Mouse (Mus musculus): ENCODE data around the gene Slc41a1. TPM values are rescaled to one million over a fixed set of nuclear protein-coding genes. Genes with fewer than 3 reads are reported as not detected.

Gene Slc41a1
- polyA plus RNA-seq, 2 experiments = 0.83 to 1.3 TPM

- no peaks in the 10 kb centered on the region for H3K36me3 ChIP-seq (replicated peaks; ENCODE audit: control insufficient read depth, insufficient read depth, low read depth)
- no peaks in the 10 kb centered on the region for H3K9me3 ChIP-seq (ENCODE audit: control insufficient read depth, low read length)
- H3K9ac ChIP-seq (replicated peaks) = no peak overlapping the region
- 63% methylated on average over 5 of the region's 5 CpGs for WGBS (ENCODE audit: insufficient replicate concordance)
- H3K4me3 ChIP-seq (ENCODE audit: insufficient read depth in 1 of 2, low read depth in 2 of 2, low read length in 2 of 2) = no peak overlapping the region
- no peak overlapping the region for H3K4me2 ChIP-seq (ENCODE audit: low read depth)
- H3K27me3 ChIP-seq (ENCODE audit: control insufficient read depth, insufficient read depth, low read length) = no peaks in the 10 kb centered on the region
- H3K4me1 ChIP-seq (replicated peaks; ENCODE audit: control insufficient read depth in 2 of 2, insufficient read depth in 2 of 2, low read length in 1 of 2) = peaks cover 0 to 5% of the 10 kb centered on the region in 2 experiments; a peak in 3 of 4 replicates
- DNase-seq (ENCODE audit: low read depth in 3 of 3, low spot score in 3 of 3) (no peak), ATAC-seq (ENCODE audit: insufficient read depth) (no peak)
- H3K27ac ChIP-seq = no peak overlapping the region
- TF ChIP-seq CTCF (IDR thresholded peaks at IDR 0.05; ENCODE audit: low read depth) (no peak), EP300 (IDR thresholded peaks at IDR 0.05; ENCODE audit: low read depth) (no peak)
Observed at GRCm38 (mm10) chr1:131865596-131865995, 38.3 kb downstream of the Slc41a1 start.

DNA sequence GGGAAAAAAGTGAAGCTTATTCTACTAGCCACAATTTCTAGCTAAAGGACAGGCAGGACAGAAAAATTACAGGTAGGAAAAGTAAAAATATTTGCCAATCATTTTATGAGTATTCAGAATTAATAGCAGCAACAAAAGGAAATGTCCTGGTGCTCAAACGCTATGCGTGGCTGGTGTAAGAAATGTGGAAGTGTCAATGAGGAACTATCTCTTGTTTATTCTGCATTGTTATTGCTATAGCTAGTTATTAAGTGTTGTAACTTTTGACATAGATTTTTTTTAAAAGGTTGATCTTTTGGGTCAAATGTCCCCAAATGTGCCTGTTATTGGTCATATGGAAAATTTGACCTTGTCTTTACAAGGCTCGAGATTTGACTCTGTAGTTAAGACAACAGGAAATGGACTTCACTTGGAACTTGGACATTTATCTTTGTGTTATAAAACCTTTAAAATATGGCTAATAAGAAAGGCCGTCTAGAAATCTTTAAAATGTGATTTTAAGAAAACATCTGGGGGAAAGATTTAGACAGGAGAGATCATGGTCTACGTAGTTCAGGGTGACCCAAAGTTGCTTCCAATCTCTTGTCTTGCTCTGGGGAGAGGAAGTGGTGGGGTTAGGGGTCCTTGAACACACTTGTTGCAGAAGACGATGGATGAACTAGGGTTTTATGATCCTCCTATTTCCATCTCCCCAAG lies 39.2 kb downstream of the Slc41a1 start:
- Histone ChIP-seq H3K4me2 (ENCODE audit: low read depth) (peak overlapping the region; percentile 88), H3K27me3 (ENCODE audit: control insufficient read depth, insufficient read depth, low read length) (no peaks in the 10 kb centered on the region), H3K4me3 (ENCODE audit: insufficient read depth in 1 of 2, low read depth in 2 of 2, low read length in 2 of 2) (peak overlapping the region in 1 of 2 experiments; percentile 70; a peak in 2 of 4 replicates), H3K9ac (replicated peaks) (no peak overlapping the region), H3K27ac (no peak overlapping the region), H3K36me3 (replicated peaks; ENCODE audit: control insufficient read depth, insufficient read depth, low read depth) (no peaks in the 10 kb centered on the region), H3K4me1 (replicated peaks; ENCODE audit: control insufficient read depth in 2 of 2, insufficient read depth in 2 of 2, low read length in 1 of 2) (peaks cover 0 to 5% of the 10 kb centered on the region in 2 experiments; a peak in 3 of 4 replicates), H3K9me3 (ENCODE audit: control insufficient read depth, low read length) (no peaks in the 10 kb centered on the region)
- 30% methylated on average over 6 of the region's 6 CpGs for WGBS (ENCODE audit: insufficient replicate concordance)
- ATAC-seq (ENCODE audit: insufficient read depth) = no peak
- TF ChIP-seq CTCF (IDR thresholded peaks at IDR 0.05; ENCODE audit: low read depth) (no peak), EP300 (IDR thresholded peaks at IDR 0.05; ENCODE audit: low read depth) (no peak)
- DNase-seq (ENCODE audit: low read depth in 3 of 3, low spot score in 3 of 3) = no peak

DNA sequence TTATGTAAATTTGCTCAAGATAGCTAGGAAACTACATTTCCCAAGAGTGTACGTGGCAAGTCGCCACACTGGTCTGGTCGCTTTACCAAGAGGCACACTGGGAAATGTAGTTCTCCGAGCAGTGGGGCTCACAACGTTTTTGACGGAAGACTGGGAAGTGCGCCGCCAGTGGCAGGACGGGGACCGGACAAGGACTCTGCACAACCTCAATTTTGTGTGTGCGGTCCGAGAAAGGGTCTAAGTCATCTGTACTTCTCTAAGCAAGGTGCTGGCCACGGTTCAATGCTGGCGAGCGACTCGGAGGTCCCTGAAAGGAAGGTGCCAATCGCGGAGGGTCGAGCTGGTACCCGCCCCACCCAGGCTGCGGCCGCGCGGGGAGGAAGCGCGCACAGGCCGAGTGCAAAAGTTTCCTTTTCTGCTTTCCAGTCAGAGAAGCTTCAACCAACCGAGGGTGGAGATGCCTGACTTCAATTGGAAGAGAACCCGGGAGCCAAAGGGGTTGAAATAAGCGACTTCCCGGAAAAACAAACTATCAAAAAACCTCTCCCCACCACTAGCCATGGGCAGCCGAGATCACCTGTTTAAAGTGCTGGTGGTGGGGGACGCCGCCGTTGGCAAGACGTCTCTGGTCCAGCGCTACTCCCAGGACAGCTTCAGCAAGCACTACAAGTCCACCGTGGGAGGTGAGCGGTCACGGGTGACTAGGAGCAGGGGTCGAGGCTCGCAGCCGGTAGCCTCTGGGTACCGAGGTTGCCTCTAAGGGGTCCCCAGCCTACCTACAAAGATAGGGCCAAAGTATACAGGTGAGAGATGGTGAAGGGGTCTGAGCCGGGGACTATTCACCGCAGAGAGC lies 40.0 kb downstream of the Slc41a1 start, which contains the start of gene Rab29:
Gene Rab29, plus strand, starts transcription at position 132 of the 853 bp plus-strand sequence.
- Histone ChIP-seq H3K4me3 (ENCODE audit: insufficient read depth in 1 of 2, low read depth in 2 of 2, low read length in 2 of 2) (peak within 1 kb of the TSS; percentile 70 to 79), H3K4me2 (ENCODE audit: low read depth) (peak within 1 kb of the TSS; percentile 88), H3K27ac (no peak within 1 kb of the TSS), H3K4me1 (replicated peaks; ENCODE audit: control insufficient read depth in 2 of 2, insufficient read depth in 2 of 2, low read length in 1 of 2) (peaks cover 0 to 5% of the 10 kb centered on the region in 2 experiments; a peak in 3 of 4 replicates), H3K27me3 (ENCODE audit: control insufficient read depth, insufficient read depth, low read length) (no peaks in the 10 kb centered on the region), H3K9me3 (ENCODE audit: control insufficient read depth, low read length) (no peaks in the 10 kb centered on the region), H3K9ac (replicated peaks) (peak within 1 kb of the TSS; percentile 76), H3K36me3 (replicated peaks; ENCODE audit: control insufficient read depth, insufficient read depth, low read depth) (no peaks in the 10 kb centered on the region)
- DNase-seq (ENCODE audit: low read depth in 3 of 3, low spot score in 3 of 3) (peak; percentile 77 to 85 (median 81)), ATAC-seq (ENCODE audit: insufficient read depth) (peak; percentile 93)
- WGBS (ENCODE audit: insufficient replicate concordance) = 1% methylated on average over 46 of the region's 46 CpGs
- TF ChIP-seq EP300 (IDR thresholded peaks at IDR 0.05; ENCODE audit: low read depth) (no peak), CTCF (IDR thresholded peaks at IDR 0.05; ENCODE audit: low read depth) (peak; percentile 92)

GRCm38 (mm10) chr1:131867946-131868290 lies 40.6 kb downstream of the Slc41a1 start:
- Histone ChIP-seq H3K4me1 (replicated peaks; ENCODE audit: control insufficient read depth in 2 of 2, insufficient read depth in 2 of 2, low read length in 1 of 2) (peaks cover 0 to 5% of the 10 kb centered on the region in 2 experiments; a peak in 3 of 4 replicates), H3K36me3 (replicated peaks; ENCODE audit: control insufficient read depth, insufficient read depth, low read depth) (no peaks in the 10 kb centered on the region), H3K4me3 (ENCODE audit: insufficient read depth in 1 of 2, low read depth in 2 of 2, low read length in 2 of 2) (peak overlapping the region; percentile 70 to 79), H3K9ac (replicated peaks) (peak overlapping the region; percentile 76), H3K9me3 (ENCODE audit: control insufficient read depth, low read length) (no peaks in the 10 kb centered on the region), H3K27ac (no peak overlapping the region), H3K4me2 (ENCODE audit: low read depth) (peak overlapping the region; percentile 88), H3K27me3 (ENCODE audit: control insufficient read depth, insufficient read depth, low read length) (no peaks in the 10 kb centered on the region)
- DNase-seq (ENCODE audit: low read depth in 3 of 3, low spot score in 3 of 3) (no peak), ATAC-seq (ENCODE audit: insufficient read depth) (peak; percentile 26)
- TF ChIP-seq CTCF (IDR thresholded peaks at IDR 0.05; ENCODE audit: low read depth) (no peak), EP300 (IDR thresholded peaks at IDR 0.05; ENCODE audit: low read depth) (no peak)
- 29% methylated on average over 10 of the region's 10 CpGs for WGBS (ENCODE audit: insufficient replicate concordance)

DNA sequence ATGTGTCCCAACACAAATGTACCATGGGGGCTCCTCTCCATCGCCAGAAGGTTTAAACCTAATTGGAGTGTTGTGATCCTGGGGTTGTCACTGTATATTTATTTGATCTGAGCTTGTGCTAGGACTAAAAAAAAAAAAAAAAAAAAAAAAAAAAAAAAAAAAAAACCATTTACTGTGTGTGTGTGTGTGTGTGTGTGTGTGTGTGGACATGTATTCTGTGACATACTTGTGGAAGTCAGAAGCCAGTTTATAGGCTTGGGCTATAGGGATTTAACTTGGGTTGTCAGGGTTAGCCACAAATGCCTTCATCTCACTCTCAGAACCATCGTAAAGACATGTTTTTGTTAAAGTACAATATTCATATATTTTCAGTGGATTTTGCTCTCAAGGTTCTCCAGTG lies 42.3 kb downstream of the Slc41a1 start:
- 73% methylated on average over 2 of the region's 2 CpGs for WGBS (ENCODE audit: insufficient replicate concordance)
- H3K4me3 ChIP-seq (ENCODE audit: insufficient read depth in 1 of 2, low read depth in 2 of 2, low read length in 2 of 2) = no peak overlapping the region

More for the DNA sequence above, 42.3 kb downstream of the Slc41a1 start:
- Histone ChIP-seq H3K4me2 (ENCODE audit: low read depth) (no peak overlapping the region), H3K27ac (no peak overlapping the region), H3K36me3 (replicated peaks; ENCODE audit: control insufficient read depth, insufficient read depth, low read depth) (no peaks in the 10 kb centered on the region), H3K9me3 (ENCODE audit: control insufficient read depth, low read length) (no peaks in the 10 kb centered on the region), H3K4me1 (replicated peaks; ENCODE audit: control insufficient read depth in 2 of 2, insufficient read depth in 2 of 2, low read length in 1 of 2) (peaks cover 0 to 5% of the 10 kb centered on the region in 2 experiments; a peak in 3 of 4 replicates), H3K9ac (replicated peaks) (no peak overlapping the region), H3K27me3 (ENCODE audit: control insufficient read depth, insufficient read depth, low read length) (no peaks in the 10 kb centered on the region)
- TF ChIP-seq CTCF (IDR thresholded peaks at IDR 0.05; ENCODE audit: low read depth) (no peak), EP300 (IDR thresholded peaks at IDR 0.05; ENCODE audit: low read depth) (no peak)
- ATAC-seq (ENCODE audit: insufficient read depth) = no peak
- no peak for DNase-seq (ENCODE audit: low read depth in 3 of 3, low spot score in 3 of 3)

Measured in liver, embryonic 14.5 days (tissue).